Mouse (Mus musculus) c-Kit-positive CD71-positive TER-119-negative erythroid progenitor cells, embryonic 14.5 days (primary cell): ENCODE results near the gene Plpp3.

Source experiments
- DNase-seq: peaks from one replicate; pipeline ENCODE4 v3.0.0-alpha.2; 2013; ENCODE audit warnings: low read depth

Plpp3 gene

GRCm38 (mm10) chr4:105190826-105191225 lies 33.7 kb downstream of the Plpp3 start:
- no peak for DNase-seq

GRCm38 (mm10) chr4:105191550-105191949 lies 34.4 kb downstream of the Plpp3 start:
- no peak for DNase-seq

GRCm38 (mm10) chr4:105192665-105193064 lies 35.5 kb downstream of the Plpp3 start:
- no peak for DNase-seq

- no peak for DNase-seq
Observed at GRCm38 (mm10) chr4:105195256-105195655, 38.1 kb downstream of the Plpp3 start.

- no peak for DNase-seq
Observed at GRCm38 (mm10) chr4:105196099-105196498, 39.0 kb downstream of the Plpp3 start.

GRCm38 (mm10) chr4:105196993-105197765 lies 40.0 kb downstream of the Plpp3 start:
- DNase-seq: no peak

GRCm38 (mm10) chr4:105198696-105199095 lies 41.5 kb downstream of the Plpp3 start:
- no peak for DNase-seq

GRCm38 (mm10) chr4:105199345-105199744 lies 42.2 kb downstream of the Plpp3 start:
- DNase-seq: no peak

GRCm38 (mm10) chr4:105200624-105201524 lies 43.7 kb downstream of the Plpp3 start:
- no peak for DNase-seq

- DNase-seq: no peak
Observed at GRCm38 (mm10) chr4:105202439-105202838, 45.3 kb downstream of the Plpp3 start.

GRCm38 (mm10) chr4:105203303-105203761 lies 46.2 kb downstream of the Plpp3 start:
- no peak for DNase-seq

GRCm38 (mm10) chr4:105204071-105204470 lies 46.9 kb downstream of the Plpp3 start:
- no peak for DNase-seq

GRCm38 (mm10) chr4:105205045-105205851 lies 48.1 kb downstream of the Plpp3 start:
- no peak for DNase-seq

- no peak for DNase-seq
Observed at GRCm38 (mm10) chr4:105206102-105206501, 49.0 kb downstream of the Plpp3 start.

GRCm38 (mm10) chr4:105206995-105207394 lies 49.8 kb downstream of the Plpp3 start:
- no peak for DNase-seq

GRCm38 (mm10) chr4:105207641-105208040 lies 50.5 kb downstream of the Plpp3 start:
- no peak for DNase-seq

GRCm38 (mm10) chr4:105208977-105209376 lies 51.8 kb downstream of the Plpp3 start:
- no peak for DNase-seq

GRCm38 (mm10) chr4:105213314-105213713 lies 56.2 kb downstream of the Plpp3 start:
- DNase-seq: no peak

GRCm38 (mm10) chr4:105214438-105214837 lies 57.3 kb downstream of the Plpp3 start:
- no peak for DNase-seq

- no peak for DNase-seq
Observed at GRCm38 (mm10) chr4:105215726-105216410, 58.7 kb downstream of the Plpp3 start.

- no peak for DNase-seq
Observed at GRCm38 (mm10) chr4:105218202-105218601, 61.1 kb downstream of the Plpp3 start.
